Mouse (Mus musculus) thymus, postnatal 36 days (tissue): Measurements from ENCODE around the gene Themis.
A peak's percentile ranks its signal among the peaks of the same experiment; 100 is the strongest.

Experiments used
- DNase-seq, 2 experiments: peaks; one replicate each; pipeline ENCODE4 v3.0.0; 2022; ENCODE audit warnings: mixed read lengths in 2 of 2

The Themis gene

DNA sequence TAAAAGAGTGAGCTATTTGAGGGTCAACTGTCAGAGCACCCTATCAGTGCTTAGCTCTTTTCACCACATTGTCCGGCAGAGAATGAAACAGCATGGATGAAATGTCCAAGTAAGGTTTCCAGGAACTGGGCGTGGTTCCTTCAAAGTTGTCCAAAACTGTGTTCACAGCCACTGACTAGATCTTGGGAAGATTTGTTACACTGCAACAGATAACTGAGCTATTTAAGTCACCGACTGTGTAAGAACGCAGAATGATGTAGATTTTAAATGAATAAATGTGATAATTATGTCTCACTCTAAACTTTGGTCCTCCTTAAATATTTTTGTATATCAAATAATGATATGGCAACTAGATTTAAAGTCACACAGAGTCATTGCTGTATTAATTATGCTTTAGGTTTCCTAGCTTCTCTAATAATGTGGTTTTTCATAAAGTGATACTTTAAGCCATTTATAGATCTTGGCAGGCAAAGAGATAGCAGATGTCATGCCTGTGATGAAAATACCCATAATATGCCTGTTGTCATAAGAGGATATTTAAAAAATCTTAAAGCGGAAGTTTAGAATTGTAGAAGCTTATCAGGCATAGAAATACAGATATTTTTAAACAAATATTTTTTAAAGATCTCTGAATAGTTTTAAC is 143.9 kb downstream of the Themis start:
- DNase-seq, result no peak

- DNase-seq, result no peak
Measured at GRCm38 (mm10) chr10:28812571-28812936, 144.4 kb downstream of the Themis start.

DNA sequence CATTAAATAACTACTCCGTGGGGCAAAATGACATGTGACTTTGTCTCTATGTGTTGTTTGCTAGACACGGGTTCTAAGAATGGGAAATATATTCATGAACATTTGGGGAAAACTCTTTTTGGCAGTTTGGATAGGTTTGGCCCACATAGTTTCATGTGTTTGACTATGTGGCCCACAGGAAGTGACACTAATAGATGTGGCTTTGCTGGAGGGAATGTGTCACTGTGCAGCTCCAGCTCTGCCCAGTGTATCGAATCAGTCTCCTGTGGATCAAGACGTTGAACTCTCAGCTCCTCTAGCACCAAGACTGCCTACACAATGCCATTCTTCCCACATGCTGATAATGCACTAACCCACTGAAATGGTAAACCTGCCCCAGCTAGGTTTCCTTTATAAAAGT is 148.0 kb downstream of the Themis start:
- no peak for DNase-seq

- DNase-seq, result no peak
Measured at GRCm38 (mm10) chr10:28822320-28822719, 154.2 kb downstream of the Themis start.

GRCm38 (mm10) chr10:28842605-28843004 is 174.4 kb downstream of the Themis start:
- no peak for DNase-seq

DNA sequence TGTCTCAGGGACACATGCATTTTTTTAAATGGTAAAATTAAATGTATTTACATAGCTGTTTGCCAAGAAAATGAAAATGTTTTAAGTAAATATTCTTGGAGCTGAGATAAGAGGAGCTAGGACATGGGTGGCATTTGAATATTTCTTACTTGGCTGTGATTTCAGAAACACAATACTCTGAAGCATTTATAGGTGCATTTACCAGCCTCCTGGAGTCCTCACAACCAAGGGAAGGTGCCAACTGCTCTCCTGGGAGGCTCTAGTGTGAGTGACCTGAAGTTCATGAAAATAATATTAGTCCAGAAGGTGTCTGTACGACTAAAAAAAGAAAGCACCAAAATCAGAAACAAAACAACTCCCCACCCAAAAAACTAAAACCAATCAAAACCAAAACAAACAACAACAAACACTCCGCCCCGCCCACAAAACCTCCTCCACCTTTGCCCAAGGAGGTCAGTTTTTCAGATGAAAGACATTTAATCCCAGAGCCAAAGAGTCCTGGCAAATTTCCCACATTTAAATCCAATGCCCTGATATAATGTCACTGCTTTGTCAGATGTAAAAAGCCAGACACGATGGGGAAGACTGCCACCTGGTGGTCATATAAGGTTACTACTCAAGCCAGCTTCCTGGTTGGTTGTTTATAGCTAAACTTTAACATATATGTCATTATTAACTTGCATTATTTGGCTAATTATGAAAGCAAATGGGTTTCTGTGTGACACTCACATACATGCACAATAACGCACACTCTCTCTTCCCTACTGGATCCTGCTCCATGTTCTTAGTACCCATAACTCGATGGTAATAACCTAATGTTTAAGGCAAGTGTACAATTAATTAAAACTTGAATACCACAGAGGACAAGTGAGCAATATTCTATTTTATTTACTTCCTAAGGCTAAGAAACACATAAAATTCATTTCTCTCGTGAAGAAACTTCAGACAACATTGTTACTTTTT is 175.9 kb downstream of the Themis start:
- DNase-seq, result peak; percentile 31 to 41

GRCm38 (mm10) chr10:28856154-28856553 is 188.0 kb downstream of the Themis start:
- DNase-seq, result no peak

GRCm38 (mm10) chr10:28870580-28871354 is 202.6 kb downstream of the Themis start:
- no peak for DNase-seq

DNA sequence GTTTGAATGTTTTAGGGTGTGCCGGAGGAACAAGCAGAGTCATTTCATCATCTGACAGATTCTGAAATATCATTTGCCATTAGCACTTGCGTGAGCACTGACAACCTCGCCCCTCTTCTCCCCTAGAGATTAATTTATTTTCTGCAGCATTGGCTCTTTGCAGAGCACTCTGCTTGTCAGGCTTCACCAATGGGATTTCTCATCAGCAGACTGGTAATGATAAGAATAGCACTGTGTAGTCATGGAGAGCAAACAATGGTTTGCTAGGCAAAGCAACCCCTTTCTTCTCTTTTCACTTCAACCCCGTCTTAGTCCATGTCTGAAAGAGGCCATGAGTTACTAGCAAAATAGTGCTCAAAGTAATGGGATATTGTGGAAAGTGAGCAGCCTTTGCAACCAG is 206.4 kb downstream of the Themis start:
- no peak for DNase-seq

GRCm38 (mm10) chr10:28887643-28888042 is 219.5 kb downstream of the Themis start:
- DNase-seq, result no peak

DNA sequence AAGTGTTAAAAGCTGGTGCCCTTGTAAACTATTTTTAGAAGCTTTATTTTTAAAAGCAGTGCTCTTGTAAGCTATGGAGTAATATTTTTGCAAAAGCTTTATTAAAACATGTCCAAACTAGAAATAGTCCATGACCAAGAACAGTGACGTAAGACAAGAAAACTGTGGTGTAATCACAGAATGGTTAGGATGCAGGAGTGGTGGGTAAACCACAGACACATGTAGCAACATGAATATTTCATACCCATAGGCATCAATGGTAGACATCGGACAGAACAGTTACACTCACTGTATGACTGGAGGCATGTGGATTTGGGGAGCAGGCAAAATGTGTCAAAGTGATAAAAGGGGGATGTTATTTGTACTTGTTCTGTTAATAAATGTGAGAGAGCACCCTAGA is 222.7 kb downstream of the Themis start:
- DNase-seq, result no peak

GRCm38 (mm10) chr10:28898351-28898750 is 230.2 kb downstream of the Themis start:
- DNase-seq, result no peak
